Mouse (Mus musculus): Measurements from ENCODE around the gene Mettl15.

Gene Mettl15

GRCm38 (mm10) chr2:109153402-109154050 lies 127.0 kb downstream of the Mettl15 start:
- DNase-seq, result no peak

GRCm38 (mm10) chr2:109147292-109147691 lies 133.3 kb downstream of the Mettl15 start:
- no peak for DNase-seq

- no peak for DNase-seq
Observed at GRCm38 (mm10) chr2:109144410-109144809, 136.1 kb downstream of the Mettl15 start.

DNA sequence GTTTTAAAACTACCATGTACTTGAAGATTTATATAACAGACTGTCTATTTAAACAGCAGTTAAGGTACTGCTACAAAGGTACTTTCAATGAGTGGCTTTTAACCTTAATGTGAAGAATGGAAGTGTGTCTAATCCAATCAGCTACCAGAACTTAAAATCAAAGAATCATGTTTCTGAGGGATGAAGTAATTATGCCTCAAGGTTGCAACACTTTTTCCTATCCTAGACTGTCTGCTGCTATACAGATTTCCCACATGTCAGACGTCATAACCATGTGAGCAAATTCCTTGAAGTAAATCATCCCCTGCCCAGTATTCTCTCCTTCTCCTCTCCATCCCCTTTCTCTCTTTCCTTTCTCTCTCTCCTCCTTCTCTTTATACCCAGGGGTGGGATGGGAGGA lies 140.2 kb downstream of the Mettl15 start:
- DNase-seq, result no peak

DNA sequence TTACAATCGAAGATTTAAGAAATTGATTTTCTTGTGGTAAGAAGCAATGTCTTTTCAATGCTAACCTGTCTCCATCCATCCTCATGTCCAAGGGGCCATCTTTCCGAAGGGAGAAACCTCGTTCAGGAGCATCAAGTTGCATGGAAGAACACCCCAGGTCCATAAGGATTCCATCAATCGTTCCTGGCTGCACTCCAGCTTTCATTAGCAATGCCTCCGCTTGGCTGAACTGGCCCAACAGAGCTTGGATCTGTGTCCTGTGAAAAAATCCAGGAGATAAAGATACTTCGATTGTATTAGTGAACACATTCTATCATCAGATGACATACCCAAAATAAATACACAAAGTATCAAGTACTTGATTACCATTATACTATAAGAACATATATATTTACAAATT lies 143.3 kb downstream of the Mettl15 start:
- DNase-seq, result peak; percentile 5

DNA sequence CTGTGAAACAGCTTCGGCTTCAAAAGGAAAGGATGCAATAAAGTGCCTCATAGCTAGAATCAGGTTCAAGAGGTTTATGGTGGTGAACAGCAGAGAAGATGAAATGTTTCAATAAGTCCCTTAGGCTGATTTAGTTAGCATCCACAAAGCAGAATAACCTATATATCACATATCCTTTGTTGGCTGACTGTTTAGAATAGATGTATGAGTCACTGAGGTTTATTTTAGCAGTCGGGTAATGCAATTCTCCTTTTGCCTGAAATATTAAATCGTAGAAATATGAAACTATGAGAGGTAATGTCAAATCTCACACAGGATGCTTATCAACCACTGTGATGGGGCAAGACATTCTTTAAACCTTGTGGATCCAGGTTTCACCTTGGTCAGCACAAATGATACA lies 149.8 kb downstream of the Mettl15 start:
- no peak for DNase-seq

DNA sequence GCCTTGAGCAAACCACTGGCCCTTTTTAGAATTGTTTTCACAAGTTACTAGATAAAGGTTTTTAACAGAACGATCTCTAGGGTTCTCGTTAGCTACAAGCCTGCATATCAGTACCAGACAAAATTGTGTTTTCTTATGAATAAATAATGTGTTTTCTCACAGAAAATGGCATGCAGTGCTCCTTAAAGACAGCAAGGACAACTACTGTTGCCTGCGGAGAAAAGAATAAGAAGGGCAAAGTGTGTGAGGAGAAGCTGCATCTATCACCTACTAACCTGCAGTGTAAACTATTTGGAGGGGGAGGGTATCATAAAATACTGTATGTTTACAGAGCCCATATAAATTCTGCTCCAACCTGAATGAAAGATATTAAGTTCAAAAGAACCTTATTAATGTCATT lies 150.6 kb downstream of the Mettl15 start:
- DNase-seq, result no peak

- no peak for DNase-seq
Observed at GRCm38 (mm10) chr2:109105773-109106484, 174.6 kb downstream of the Mettl15 start.

- no peak for DNase-seq
Observed at GRCm38 (mm10) chr2:109049686-109050085, 230.9 kb downstream of the Mettl15 start.
